Mouse (Mus musculus) thymus, adult 2 months (tissue): ENCODE data around the gene H2-DMb1. TPM values are rescaled to one million over a fixed set of nuclear protein-coding genes. Genes with fewer than 3 reads are reported as not detected.

Experiments used
- DNase-seq: peaks from one replicate; pipeline ENCODE4 v3.0.0; 2021
- H3K27ac ChIP-seq: fragments of 200-500 bp; 2 replicates; pipeline ENCODE4 v1.5.1; 2012; ENCODE audit warnings: low read length, control low read depth; ENCODE audit not compliant: control insufficient read depth, insufficient read depth
- H3K27me3 ChIP-seq: fragments of 200-500 bp; 2 replicates; pipeline ENCODE4 v1.6.1; 2012; ENCODE audit warnings: mild to moderate bottlenecking, low read length, moderate library complexity, mixed read lengths; ENCODE audit not compliant: control insufficient read depth, insufficient read depth
- H3K36me3 ChIP-seq: fragments of 200-500 bp; 2 replicates; pipeline ENCODE4 v1.6.1; 2012; ENCODE audit warnings: mild to moderate bottlenecking, low read length, moderate library complexity; ENCODE audit not compliant: control insufficient read depth, insufficient read depth
- H3K4me1 ChIP-seq: fragments of 200-500 bp; replicated peaks from 2 replicates; pipeline ENCODE4 v1.6.1; 2012; ENCODE audit warnings: low read length; ENCODE audit not compliant: control insufficient read depth, insufficient read depth
- H3K4me3 ChIP-seq: fragments of 200-500 bp; 2 replicates; pipeline ENCODE4 v1.5.1; 2012; ENCODE audit warnings: mild to moderate bottlenecking, low read length, control low read depth, moderate library complexity; ENCODE audit not compliant: control insufficient read depth, insufficient read depth
- CTCF ChIP-seq: fragments of 200-500 bp; IDR thresholded peaks from 2 replicates; pipeline ENCODE4 v1.5.1; 2012; ENCODE audit warnings: mild to moderate bottlenecking, control low read depth, low read length, moderate library complexity, borderline replicate concordance; ENCODE audit not compliant: control insufficient read depth, poor library complexity, insufficient read depth; ENCODE audit errors: extremely low read depth
- POLR2A ChIP-seq: fragments of 200-500 bp; IDR thresholded peaks from 2 replicates; pipeline ENCODE4 v1.6.1; 2012; ENCODE audit warnings: mild to moderate bottlenecking, low read length, control low read depth, moderate library complexity; ENCODE audit not compliant: control insufficient read depth, poor library complexity, insufficient read depth; ENCODE audit errors: extremely low read depth
- WGBS: fragments of 180-500 bp; shearing (Covaris S2); methylation state at CpG from one replicate; pipeline ENCODE4 v1.1.7; 2018; 5-methylcytosine and 5-hydroxymethylcytosine counted together
- polyA plus RNA-seq: library from polyadenylated mRNA; depleted of rRNA; stranded (reverse); fragments of >200 nt; gene quantifications from 2 replicates; pipeline ENCODE4 v1.2.3, GENCODE M21; 2012

H2-DMb1 gene
- polyA plus RNA-seq, 1 experiment = 197 TPM

DNA sequence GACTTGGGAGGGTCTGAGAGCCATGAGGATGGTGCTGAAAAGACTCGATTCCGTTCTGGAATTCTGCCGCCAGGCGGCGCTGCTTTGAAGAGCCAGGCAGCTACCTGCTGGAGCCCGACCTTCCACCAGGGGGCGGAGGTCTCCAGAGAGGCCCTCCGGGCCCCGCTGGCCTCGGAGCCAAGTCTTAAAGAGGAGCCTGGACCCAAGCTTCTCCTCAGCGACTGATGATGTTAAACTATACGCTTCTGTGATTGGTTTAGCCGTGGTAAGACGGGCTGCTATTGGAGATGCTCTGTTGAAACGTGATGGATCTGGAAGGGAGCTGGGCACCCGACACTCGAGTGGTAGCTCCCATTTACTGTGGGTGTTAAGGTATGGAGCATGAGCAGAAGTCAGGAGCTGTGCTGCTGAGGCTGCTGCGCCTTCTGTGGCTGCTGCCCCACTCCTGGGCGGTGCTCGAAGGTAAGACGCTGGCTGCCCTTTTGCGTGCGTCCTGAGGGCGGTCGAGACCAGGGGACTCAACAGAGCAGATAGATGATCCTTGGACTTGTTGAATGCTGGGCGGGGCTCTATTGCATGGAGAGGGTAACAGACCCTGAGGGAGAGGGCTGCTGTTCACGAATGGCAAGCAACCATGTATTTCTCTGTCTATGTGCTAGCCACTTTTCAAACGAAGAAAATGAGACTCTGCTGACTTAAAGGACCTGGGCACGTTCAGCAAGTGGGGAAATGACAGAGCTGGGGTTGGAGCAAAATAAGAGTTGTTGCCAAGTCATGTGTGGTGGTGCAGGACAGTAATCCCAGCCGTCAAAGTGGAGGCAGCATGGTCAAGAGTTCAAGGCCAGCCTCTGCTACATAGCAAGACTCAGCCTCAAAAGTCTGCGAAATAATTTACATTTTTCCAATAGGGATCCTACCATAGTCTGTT is 17.3 kb upstream of the H2-DMb1 start:
- H3K27ac ChIP-seq = peak overlapping the region; percentile 0; the same call in 1 of the 2 replicates
- no peaks in the 10 kb centered on the region for H3K36me3 ChIP-seq
- TF ChIP-seq CTCF (peak; percentile 100), POLR2A (0 out of 2 replicates have a peak, but pooled peaks have one; percentile 27)
- peak overlapping the region; percentile 51 for H3K4me3 ChIP-seq
- 4% methylated on average over 31 of the region's 31 CpGs for WGBS
- DNase-seq = peak; percentile 99
- H3K4me1 ChIP-seq = peaks cover 21% of the 10 kb centered on the region
- H3K27me3 ChIP-seq = no peaks in the 10 kb centered on the region

DNA sequence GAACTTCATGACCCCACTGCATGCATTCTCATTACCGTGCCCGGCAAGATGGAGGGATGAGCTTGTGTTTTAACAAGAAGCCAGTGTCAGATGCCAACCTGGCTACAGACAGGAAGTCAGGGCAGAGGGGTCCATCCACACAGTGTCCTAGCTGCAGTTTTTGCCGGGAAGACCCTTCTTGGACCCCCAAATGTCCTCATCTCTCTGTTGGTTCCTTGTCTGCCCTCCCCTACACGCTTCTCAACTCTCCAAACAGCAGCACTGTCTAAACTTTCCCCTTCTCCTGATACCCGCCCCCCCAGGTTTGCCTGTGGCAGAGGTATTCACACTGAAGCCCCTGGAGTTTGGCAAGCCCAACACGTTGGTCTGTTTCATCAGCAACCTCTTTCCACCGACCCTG is 15.3 kb upstream of the H2-DMb1 start:
- Histone ChIP-seq H3K36me3 (no peaks in the 10 kb centered on the region), H3K4me1 (peaks cover 22% of the 10 kb centered on the region), H3K27me3 (no peaks in the 10 kb centered on the region), H3K27ac (no peak overlapping the region), H3K4me3 (no peak overlapping the region)
- no peak for DNase-seq
- WGBS = 93% methylated on average over 7 of the region's 7 CpGs
- TF ChIP-seq POLR2A (no peak), CTCF (no peak)

DNA sequence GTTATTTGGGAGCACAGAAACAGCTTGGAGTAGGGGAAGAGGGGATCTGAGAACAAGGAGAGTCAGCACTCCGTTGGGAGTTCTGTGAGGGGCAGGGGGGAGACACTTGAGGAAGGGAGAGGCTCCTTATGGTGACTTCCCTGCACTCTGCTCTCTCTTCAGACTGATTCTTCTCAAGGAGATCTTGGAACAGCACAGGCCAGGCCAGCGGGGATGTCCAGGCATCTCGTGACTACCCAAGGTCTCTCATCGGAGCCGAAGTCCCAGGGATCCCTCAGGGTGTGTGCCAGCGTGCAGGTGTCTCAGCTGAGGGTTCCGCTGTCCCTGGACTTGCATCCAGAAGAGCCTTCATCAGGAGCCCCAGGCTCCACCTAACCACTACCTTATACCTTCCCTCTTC is 14.2 kb upstream of the H2-DMb1 start:
- TF ChIP-seq POLR2A = no peak
- TF ChIP-seq CTCF = no peak
- no peak for DNase-seq
- Histone ChIP-seq H3K27ac (no peak overlapping the region), H3K36me3 (no peaks in the 10 kb centered on the region), H3K27me3 (no peaks in the 10 kb centered on the region), H3K4me1 (peaks cover 31% of the 10 kb centered on the region), H3K4me3 (no peak overlapping the region)
- 85% methylated on average over 7 of the region's 7 CpGs for WGBS

DNA sequence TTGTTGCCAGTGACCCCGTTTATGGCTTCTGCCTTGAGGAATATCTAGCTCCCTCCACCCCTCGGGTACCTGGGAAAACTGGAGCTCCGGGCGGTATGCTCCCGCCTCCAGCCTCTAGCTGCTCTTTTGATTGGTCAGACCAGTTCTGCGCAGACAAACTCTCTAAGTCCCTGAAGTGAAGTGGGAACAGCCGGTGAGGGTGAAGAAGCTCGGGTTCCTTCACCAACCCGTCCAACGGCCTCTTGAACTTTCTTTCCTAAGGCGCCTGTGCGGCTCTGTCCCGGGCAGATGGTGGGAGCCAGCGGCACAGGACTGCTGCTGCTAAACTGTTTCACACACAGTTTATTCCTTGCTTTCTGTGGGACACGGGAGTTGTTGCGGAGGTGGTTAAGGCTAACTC is 13.5 kb upstream of the H2-DMb1 start:
- Histone ChIP-seq H3K36me3 (no peaks in the 10 kb centered on the region), H3K27me3 (no peaks in the 10 kb centered on the region), H3K4me1 (peaks cover 36% of the 10 kb centered on the region), H3K27ac (no peak overlapping the region), H3K4me3 (no peak overlapping the region)
- no peak for DNase-seq
- TF ChIP-seq CTCF = no peak
- TF ChIP-seq POLR2A = no peak
- 93% methylated on average over 16 of the region's 16 CpGs for WGBS

DNA sequence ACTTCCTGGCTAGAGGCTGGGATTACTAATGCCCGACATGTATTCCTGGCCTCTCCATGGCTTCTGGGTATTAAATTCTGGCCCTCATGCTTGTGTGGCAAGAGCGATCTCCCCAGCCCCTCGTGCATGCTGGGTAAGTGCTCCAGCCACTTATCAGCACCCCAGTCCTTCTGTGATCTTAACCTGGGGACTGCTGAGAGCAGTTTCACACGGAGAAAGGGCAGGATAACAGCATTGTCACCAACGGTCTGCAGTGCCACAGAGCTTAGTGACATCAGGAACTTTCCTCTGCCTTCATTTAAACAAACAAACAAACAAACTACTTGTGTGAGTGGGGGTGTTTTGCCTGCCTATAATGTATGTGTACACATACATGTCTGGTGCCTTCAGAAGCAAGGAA is 12.6 kb upstream of the H2-DMb1 start:
- Histone ChIP-seq H3K27ac (no peak overlapping the region), H3K27me3 (no peaks in the 10 kb centered on the region), H3K36me3 (no peaks in the 10 kb centered on the region), H3K4me1 (peaks cover 44% of the 10 kb centered on the region), H3K4me3 (no peak overlapping the region)
- WGBS = 83% methylated on average over 5 of the region's 5 CpGs
- DNase-seq = no peak
- TF ChIP-seq CTCF = no peak
- TF ChIP-seq POLR2A = no peak

DNA sequence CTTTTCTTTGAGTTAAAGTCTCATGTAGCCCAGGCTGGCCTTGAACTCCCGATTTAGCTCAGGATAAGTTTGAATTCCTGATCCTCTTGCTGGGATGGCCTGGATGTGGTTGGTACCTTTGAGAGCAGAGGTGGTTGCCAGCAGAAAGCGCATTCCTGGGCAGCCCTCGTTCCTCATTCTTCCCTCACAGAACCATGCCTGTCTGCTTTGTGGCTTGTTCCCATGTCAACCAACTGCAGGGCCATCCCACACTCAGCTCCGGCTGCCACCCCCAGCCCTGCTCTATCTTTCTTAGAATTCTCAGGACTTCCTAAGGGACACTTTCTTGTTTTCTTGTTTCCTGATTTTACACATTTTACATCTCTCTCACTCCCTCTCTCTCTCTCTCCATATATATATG is 11.4 kb upstream of the H2-DMb1 start:
- Histone ChIP-seq H3K4me3 (no peak overlapping the region), H3K36me3 (no peaks in the 10 kb centered on the region), H3K27me3 (no peaks in the 10 kb centered on the region), H3K27ac (no peak overlapping the region), H3K4me1 (peaks cover 35% of the 10 kb centered on the region)
- 41% methylated on average over 4 of the region's 4 CpGs for WGBS
- no peak for DNase-seq
- no peak for TF ChIP-seq POLR2A
- TF ChIP-seq CTCF = no peak

DNA sequence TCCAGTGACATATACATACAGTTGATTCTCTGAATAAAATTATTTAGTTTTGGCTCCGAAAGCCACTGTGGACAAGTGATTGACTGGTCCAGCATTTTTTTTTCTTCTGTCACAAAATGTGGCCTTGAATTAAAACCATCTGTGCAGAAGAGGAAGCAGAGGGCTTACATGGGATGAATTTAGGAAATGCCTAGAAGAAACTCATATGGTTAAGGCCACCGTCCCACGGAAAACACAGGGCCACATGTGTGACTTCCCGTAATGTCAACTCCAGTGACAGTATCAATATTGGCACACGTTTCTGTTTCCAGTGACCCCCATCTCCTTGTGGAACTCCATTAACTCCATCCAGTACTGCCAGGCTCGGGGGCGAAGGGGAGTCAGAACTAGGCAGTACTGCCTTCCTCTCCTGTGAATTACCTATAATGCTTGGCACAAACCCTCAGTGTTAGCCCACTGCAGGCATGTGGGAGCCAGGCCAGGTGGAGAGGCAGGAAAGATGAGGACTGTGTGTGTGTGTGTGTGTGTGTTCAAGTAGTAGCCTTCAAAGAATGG is 10.3 kb upstream of the H2-DMb1 start:
- 44% methylated on average over 7 of the region's 7 CpGs for WGBS
- no peak for DNase-seq
- peak overlapping the region; percentile 8; the same call in 1 of the 2 replicates for H3K4me3 ChIP-seq

More for the DNA sequence above, 10.3 kb upstream of the H2-DMb1 start:
- peaks cover 27% of the 10 kb centered on the region for H3K4me1 ChIP-seq
- no peak for TF ChIP-seq CTCF
- TF ChIP-seq POLR2A = no peak
- H3K27ac ChIP-seq = peak overlapping the region; percentile 87
- H3K27me3 ChIP-seq = no peaks in the 10 kb centered on the region
- H3K36me3 ChIP-seq = no peaks in the 10 kb centered on the region
